Mouse (Mus musculus) ES-CJ7 (cell line): ENCODE measurements at regions not wholly inside any gene's neighbourhood (a gene's known extent, or its start where the extent isn't known, plus 50 kb on each side); places are given as distances from the start of the nearest gene placed in this dataset.

Experiments used
- DNase-seq: peaks from one replicate; pipeline ENCODE4 v3.0.0; 2011; ENCODE audit warnings: low read depth, low spot score

- no peak for DNase-seq
These were observed 307.1 kb upstream of the Adamts16 start for GRCm38 (mm10) chr13:71148491-71149302.

- DNase-seq, result no peak
These were observed 305.3 kb upstream of the Adamts16 start for GRCm38 (mm10) chr13:71146859-71147443.

- DNase-seq, result no peak
These were observed 297.2 kb upstream of the Adamts16 start for GRCm38 (mm10) chr13:71138745-71139312.

GRCm38 (mm10) chr13:71135940-71136632, 294.5 kb upstream of the Adamts16 start:
- no peak for DNase-seq

- peak; percentile 33 for DNase-seq
These were observed 279.9 kb upstream of the Adamts16 start for GRCm38 (mm10) chr13:71121484-71121883.

- no peak for DNase-seq
These were observed 266.6 kb upstream of the Adamts16 start for GRCm38 (mm10) chr13:71108175-71108574.

- DNase-seq, result peak; percentile 34
These were observed 263.7 kb upstream of the Adamts16 start for GRCm38 (mm10) chr13:71105229-71105838.

- DNase-seq, result no peak
These were observed 263.0 kb upstream of the Adamts16 start for GRCm38 (mm10) chr13:71104419-71105228.

GRCm38 (mm10) chr13:71084301-71084700, 242.7 kb upstream of the Adamts16 start:
- DNase-seq, result no peak

- no peak for DNase-seq
These were observed 234.3 kb upstream of the Adamts16 start for GRCm38 (mm10) chr13:71075916-71076315.

- no peak for DNase-seq
These were observed 232.4 kb upstream of the Adamts16 start for GRCm38 (mm10) chr13:71074012-71074411.

- DNase-seq, result no peak
These were observed 227.2 kb upstream of the Adamts16 start for GRCm38 (mm10) chr13:71068757-71069201.

GRCm38 (mm10) chr13:71068011-71068410, 226.4 kb upstream of the Adamts16 start:
- DNase-seq, result no peak

- DNase-seq, result no peak
These were observed 224.0 kb upstream of the Adamts16 start for GRCm38 (mm10) chr13:71065568-71065967.

GRCm38 (mm10) chr13:71064590-71065307, 223.1 kb upstream of the Adamts16 start:
- DNase-seq, result no peak

- no peak for DNase-seq
These were observed 212.0 kb upstream of the Adamts16 start for GRCm38 (mm10) chr13:71053361-71054264.

- DNase-seq, result peak; percentile 15
These were observed 209.0 kb upstream of the Adamts16 start for GRCm38 (mm10) chr13:71050646-71051045.

GRCm38 (mm10) chr13:71036000-71036399, 194.4 kb upstream of the Adamts16 start:
- no peak for DNase-seq
